Mouse (Mus musculus): ENCODE data around the gene Pmpcb. TPM values are rescaled to one million over a fixed set of nuclear protein-coding genes. Genes with fewer than 3 reads are reported as not detected.

Gene Pmpcb
- 60.3 and 72.3 TPM in 2 replicates for total RNA-seq (2023)

DNA sequence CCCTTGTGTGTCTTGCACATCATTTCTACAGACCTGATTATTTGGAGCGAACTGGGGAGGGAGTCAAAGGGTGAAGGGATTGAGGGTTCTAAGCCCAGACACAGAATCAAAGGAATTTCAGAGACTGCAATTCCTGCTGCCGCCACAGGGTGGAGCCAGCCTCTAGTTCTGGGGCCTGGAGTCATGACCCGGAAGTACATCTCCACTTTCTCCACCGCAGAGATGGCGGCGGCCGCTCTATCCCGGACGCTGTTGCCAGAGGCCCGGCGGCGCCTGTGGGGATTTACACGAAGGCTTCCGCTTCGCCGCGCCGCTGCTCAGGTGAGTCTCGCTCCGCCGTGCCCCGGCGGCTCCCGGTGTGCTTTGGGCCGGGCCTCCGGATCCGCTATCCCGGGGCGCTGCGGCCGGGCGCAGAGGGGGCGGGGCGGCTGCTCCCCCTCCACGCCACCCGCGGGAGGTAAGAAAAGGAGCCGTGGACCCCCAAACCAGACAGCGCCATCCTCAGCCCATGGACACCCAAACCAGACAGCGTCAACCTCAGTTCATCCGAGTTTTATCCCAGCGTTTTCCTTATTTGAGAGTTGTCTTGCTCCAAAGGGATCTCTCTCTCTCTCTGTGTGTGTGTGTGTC is at the start of gene Pmpcb:
Gene Pmpcb (plus strand): TSS at position 186 of the 630 bp plus-strand sequence.

DNA sequence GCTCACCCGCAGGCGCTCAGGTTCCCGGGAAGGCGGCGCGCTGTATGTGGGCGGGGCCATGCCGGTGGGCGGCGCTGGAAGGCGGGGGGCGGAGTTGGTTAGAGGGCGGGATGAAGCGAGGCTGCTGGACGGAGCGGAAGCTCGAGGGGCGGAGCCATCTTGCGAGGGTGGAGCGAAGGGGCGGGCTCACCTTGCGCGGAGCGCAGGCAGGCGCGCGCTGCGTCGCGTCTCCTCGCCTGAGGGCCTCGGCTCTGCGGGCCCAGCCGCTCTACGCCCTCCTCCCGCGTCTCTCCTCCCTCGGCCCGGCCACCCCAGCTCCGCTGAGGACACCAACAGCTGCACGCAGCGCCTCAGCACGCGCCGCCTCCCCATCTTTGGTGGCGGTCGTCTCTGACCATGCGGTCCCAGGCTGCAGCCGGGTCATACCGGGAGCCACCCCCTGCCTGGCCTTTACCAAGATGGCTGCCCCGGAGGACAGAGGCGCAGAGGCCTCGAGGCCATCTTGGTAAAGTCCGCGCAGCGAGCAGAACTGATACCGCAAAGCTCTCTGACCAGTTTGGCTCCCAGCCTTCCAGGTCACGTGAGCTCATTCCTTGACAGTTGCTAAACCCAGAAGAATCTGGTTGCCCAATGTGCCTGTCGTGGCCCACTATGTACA is 35.5 kb upstream of the Pmpcb start, which contains the start of gene Napepld:
Gene Napepld (minus strand): TSS at position 46 of the 658 bp plus-strand sequence.

DNA sequence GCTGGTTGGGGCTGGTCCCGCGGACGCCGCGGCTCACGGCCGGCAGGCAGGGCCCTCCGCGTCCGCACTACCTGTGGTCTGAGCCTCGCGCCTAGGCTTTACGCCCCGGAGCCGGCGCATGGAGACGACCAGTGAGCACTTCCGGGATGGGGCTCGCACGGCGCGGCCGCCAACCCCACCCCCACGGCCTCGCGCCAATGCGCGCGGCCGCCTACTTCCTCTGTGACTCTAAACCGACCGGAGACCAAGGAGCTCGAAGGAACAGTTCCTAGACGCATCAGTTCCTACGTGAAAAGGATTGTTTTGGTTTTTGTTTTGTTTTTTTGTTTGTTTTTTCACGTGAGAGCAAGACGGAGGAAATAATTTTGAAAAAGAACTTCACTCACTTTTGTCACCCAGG is 48.1 kb downstream of the Pmpcb start, which contains the start of the genes Dnajc2 and Psmc2:
Gene Dnajc2 (minus strand): TSS at position 199 of the 400 bp plus-strand sequence.
Gene Psmc2 (plus strand): TSS at position 231 of the 400 bp plus-strand sequence.

Other genes starting within 250 kb of the Pmpcb start
- not detected in 2 replicates for gene Lrrc17, start 193.6 kb upstream of the Pmpcb start, total RNA-seq (2023)
- not detected in 2 replicates for gene Fbxl13, start 91.5 kb upstream of the Pmpcb start, total RNA-seq (2023)
- 7.1 and 10.1 TPM in 2 replicates for gene Armc10, start 91.3 kb upstream of the Pmpcb start, total RNA-seq (2023)
- gene Napepld, start 35.7 kb upstream of the Pmpcb start, total RNA-seq (2023) = 0.85 and 1.2 TPM in 2 replicates
- gene Dnajc2, start 48.1 kb downstream of the Pmpcb start, total RNA-seq (2023) = 25.2 and 29.3 TPM in 2 replicates
- 57.2 and 60.8 TPM in 2 replicates for gene Psmc2, start 48.1 kb downstream of the Pmpcb start, total RNA-seq (2023)
- gene Slc26a5, start 128.5 kb downstream of the Pmpcb start, total RNA-seq (2023) = not detected in 2 replicates